ENCODE assay signal across 9 mouse cellular contexts in the genomic region with DNA sequence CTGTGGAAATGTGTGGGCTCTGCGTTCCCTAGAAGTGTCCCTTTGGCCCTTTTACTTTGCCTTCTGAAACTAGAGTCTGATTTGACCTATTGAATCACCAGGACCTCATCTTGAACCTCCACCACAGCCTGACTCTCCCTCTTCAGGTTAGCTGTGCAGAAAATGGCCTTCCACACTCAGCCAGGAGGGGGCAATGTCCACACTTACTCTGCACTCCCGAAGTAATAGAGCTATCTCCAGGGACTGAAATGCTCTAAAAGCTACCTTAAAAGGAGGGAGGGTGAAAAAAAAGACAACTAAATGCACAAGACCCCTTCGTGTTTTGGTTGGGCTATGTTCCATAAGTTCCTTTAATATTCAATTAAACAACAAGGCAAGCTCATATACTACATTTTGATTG. TPM values are rescaled to one million over a fixed set of nuclear protein-coding genes. Genes with fewer than 3 reads are reported as not detected.
A peak's percentile ranks its signal among the peaks of the same experiment; 100 is the strongest.
DNase-seq lines count a peak whose midpoint lies in the region; ATAC-seq and TF ChIP-seq lines count a peak whose summit lies in the region.
"Had no signal": no experiment of that assay in that cellular context is flagged by ENCODE, and none has a peak within 500 bp of the region (broad histone marks: within the 10 kb centered on the region; RNA-seq: fewer than 3 reads in every experiment).

No protein-coding gene starts in this region.

- 18% methylated on average over 3 of the region's 3 CpGs for whole genome bisulfite sequencing in embryonic facial prominence, embryonic 10.5 days
- WGBS in limb, embryonic 14.5 days = 16% methylated on average over 3 of the region's 3 CpGs
- WGBS in forebrain, embryonic 10.5 days = 21% methylated on average over 3 of the region's 3 CpGs

- H3K27me3 ChIP-seq in embryonic facial prominence, embryonic 10.5 days (replicated peaks; ENCODE audit: low read depth, poor library complexity, severe bottlenecking) = no peaks in the 10 kb centered on the region
- no peaks in the 10 kb centered on the region for H3K27me3 ChIP-seq in limb, embryonic 14.5 days (ENCODE audit: control insufficient read depth, insufficient read depth, low read length)
- no peaks in the 10 kb centered on the region for H3K27me3 ChIP-seq in forebrain, embryonic 10.5 days (ENCODE audit: poor library complexity, severe bottlenecking)
- H3K27me3 ChIP-seq: hindbrain, embryonic 15.5 days had no signal

- TF ChIP-seq POLR2A in limb, embryonic 14.5 days (IDR thresholded peaks at IDR 0.05; ENCODE audit: borderline replicate concordance, extremely low read depth, insufficient read depth, insufficient read length) = no peak

- no peak overlapping the region for H3K4me2 ChIP-seq in limb, embryonic 14.5 days (replicated peaks; ENCODE audit: low read depth, low read length, severe bottlenecking)
- H3K4me2 ChIP-seq: hindbrain, embryonic 15.5 days had no signal

- peaks cover 38% of the 10 kb centered on the region for H3K36me3 ChIP-seq in embryonic facial prominence, embryonic 10.5 days (replicated peaks)
- H3K36me3 ChIP-seq in limb, embryonic 14.5 days (ENCODE audit: control insufficient read depth, insufficient read depth, low read length) = peaks cover 34% of the 10 kb centered on the region
- peaks cover 38% of the 10 kb centered on the region for H3K36me3 ChIP-seq in forebrain, embryonic 10.5 days (replicated peaks)

- peak; percentile 38 for DNase-seq in right cerebral cortex, adult 18-20 months
- no peak for DNase-seq in right cerebral cortex, postnatal 36 days (ENCODE audit: low spot score in 2 of 2)
- peak; percentile 62 for DNase-seq in ZHBTc4 (ENCODE audit: low read depth, low spot score)
- peak; percentile 47 for DNase-seq in embryonic facial prominence, embryonic 10.5 days (ENCODE audit: low spot score)
- peak; percentile 58 to 69 for DNase-seq in heart, postnatal 36 days
- peak; percentile 37 for DNase-seq in limb, embryonic 14.5 days (ENCODE audit: low spot score)
- DNase-seq in retina, embryonic 14.5 days (ENCODE audit: low spot score) = peak; percentile 69
- no peak for DNase-seq in forebrain, embryonic 10.5 days (ENCODE audit: extremely low spot score, low spot score)

- no peak overlapping the region for H3K4me3 ChIP-seq in embryonic facial prominence, embryonic 10.5 days
- no peak overlapping the region for H3K4me3 ChIP-seq in limb, embryonic 14.5 days (replicated peaks; ENCODE audit: low read length)
- H3K4me3 ChIP-seq in forebrain, embryonic 10.5 days = no peak overlapping the region
- H3K4me3 ChIP-seq: hindbrain, embryonic 15.5 days had no signal

- intact Hi-C loops in heart, postnatal 36 days (cut with DNase I) = loop anchor here (1.0 kb wide), 1 partner anchor 92 kb away; no protein-coding TSS in a partner anchor

- no peak overlapping the region for H3K27ac ChIP-seq in embryonic facial prominence, embryonic 10.5 days (replicated peaks)
- no peak overlapping the region for H3K27ac ChIP-seq in limb, embryonic 14.5 days (replicated peaks; ENCODE audit: low read depth, low read length)
- H3K27ac ChIP-seq in forebrain, embryonic 10.5 days = no peak overlapping the region
- H3K27ac ChIP-seq: hindbrain, embryonic 15.5 days had no signal

- H3K9ac ChIP-seq in limb, embryonic 14.5 days (ENCODE audit: low read depth, low read length, severe bottlenecking) = no peak overlapping the region
- H3K9ac ChIP-seq: hindbrain, embryonic 15.5 days had no signal

- no peak for ATAC-seq in limb, embryonic 14.5 days (ENCODE audit: low FRiP score, low read depth)

- no peaks in the 10 kb centered on the region for H3K9me3 ChIP-seq in embryonic facial prominence, embryonic 10.5 days
- H3K9me3 ChIP-seq in limb, embryonic 14.5 days (ENCODE audit: control insufficient read depth, low read length) = no peaks in the 10 kb centered on the region
- no peaks in the 10 kb centered on the region for H3K9me3 ChIP-seq in forebrain, embryonic 10.5 days
- H3K9me3 ChIP-seq: hindbrain, embryonic 15.5 days had no signal

- H3K4me1 ChIP-seq in embryonic facial prominence, embryonic 10.5 days = no peaks in the 10 kb centered on the region
- H3K4me1 ChIP-seq in limb, embryonic 14.5 days (ENCODE audit: control insufficient read depth, insufficient read depth, low read length) = no peaks in the 10 kb centered on the region
- no peaks in the 10 kb centered on the region for H3K4me1 ChIP-seq in forebrain, embryonic 10.5 days
- H3K4me1 ChIP-seq: hindbrain, embryonic 15.5 days had no signal

RNA-seq across cellular contexts. Expression of a gene that starts 13.9 kb away (rescaled TPM):
- polyA plus RNA-seq in embryonic facial prominence, embryonic 10.5 days (2016; fragmentation: Nextera tagmentation; extraction: Ambion mirVana) = 44.4 and 51.0 TPM in 2 replicates
- 10 to 100 TPM; 24.5 to 27.2 TPM for total RNA-seq in heart, postnatal 36 days (2021)
- 45.6 and 48.7 TPM in 2 replicates for polyA plus RNA-seq in limb, embryonic 14.5 days (2012; rRNA removed)
- polyA plus RNA-seq in limb, embryonic 14.5 days (2014; fragmentation: Nextera tagmentation; extraction: Ambion mirVana) = 49.3 and 49.4 TPM in 2 replicates
- polyA plus RNA-seq in forebrain, embryonic 10.5 days (2016; fragmentation: Nextera tagmentation; extraction: Ambion mirVana) = 43.9 and 51.5 TPM in 2 replicates

RNA-seq across cellular contexts. Expression of a gene that starts 50.1 kb away (rescaled TPM):
- 0.48 and 0.75 TPM in 2 replicates for polyA plus RNA-seq in embryonic facial prominence, embryonic 10.5 days (2016; fragmentation: Nextera tagmentation; extraction: Ambion mirVana)
- 10 to 100 TPM; 80.7 TPM for total RNA-seq in heart, postnatal 36 days (2021)
- 0.06 and 0.15 TPM in 2 replicates for polyA plus RNA-seq in limb, embryonic 14.5 days (2012; rRNA removed)
- polyA plus RNA-seq in limb, embryonic 14.5 days (2014; fragmentation: Nextera tagmentation; extraction: Ambion mirVana) = not detected in 2 replicates
- not detected in 2 replicates for polyA plus RNA-seq in forebrain, embryonic 10.5 days (2016; fragmentation: Nextera tagmentation; extraction: Ambion mirVana)

Comparison
In these comparisons a context has a peak if more than half of its experiments do, and no peak if none do; other contexts are left out.
1. DNase-seq: peak in right cerebral cortex, adult 18-20 months (single experiment), ZHBTc4 (single experiment), embryonic facial prominence, embryonic 10.5 days (single experiment), heart, postnatal 36 days (2 of 2), limb, embryonic 14.5 days (single experiment) and retina, embryonic 14.5 days (single experiment); none in right cerebral cortex, postnatal 36 days (0 of 2) and forebrain, embryonic 10.5 days (single experiment).